Mouse (Mus musculus): ENCODE measurements at regions not wholly inside any gene's neighbourhood (a gene's known extent, or its start where the extent isn't known, plus 50 kb on each side); places are given as distances from the start of the nearest gene placed in this dataset.
A peak's percentile ranks its signal among the peaks of the same experiment; 100 is the strongest.

DNA sequence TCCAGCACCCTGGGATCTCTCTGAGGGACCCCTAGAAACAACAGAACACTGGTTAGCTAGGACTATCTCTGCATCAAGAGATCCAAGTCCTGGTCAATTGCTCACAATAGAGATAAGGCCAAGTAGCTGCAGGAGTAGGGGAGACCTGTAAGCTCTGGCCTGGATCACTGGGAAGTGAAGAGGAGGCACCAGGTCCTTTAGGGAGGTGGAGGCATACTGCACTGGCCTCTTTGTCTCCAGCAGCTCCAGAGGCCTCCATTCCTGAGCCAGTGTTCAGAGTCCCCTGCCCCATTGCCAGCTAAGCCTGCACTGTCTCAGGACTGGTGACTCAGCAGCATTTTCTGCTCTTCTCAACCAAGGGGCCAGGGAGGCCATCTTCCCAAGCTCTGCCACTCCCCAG lies 262.3 kb upstream of the Gm4791 start:
- no peak for DNase-seq

DNA sequence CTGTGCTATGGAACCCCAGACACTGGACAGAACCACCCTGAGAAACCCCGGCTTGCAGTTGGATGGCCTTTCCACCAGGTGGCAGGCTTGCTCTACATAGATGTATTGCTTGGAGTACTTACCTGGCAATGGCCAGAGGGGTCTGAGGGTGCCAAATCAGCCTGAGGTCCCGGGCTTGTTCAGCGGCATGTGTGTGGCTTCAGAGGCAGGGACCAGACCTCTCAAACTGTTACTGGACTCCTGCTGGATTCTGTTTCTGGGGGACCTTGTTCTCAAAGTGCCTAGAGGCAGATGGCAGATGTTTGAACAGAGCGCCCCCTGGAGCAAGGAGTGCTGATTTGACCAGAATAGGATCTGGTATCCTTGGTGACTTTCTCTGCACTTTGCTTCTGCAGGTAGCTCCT lies 262.9 kb upstream of the Gm4791 start:
- peak; percentile 83 for DNase-seq

DNA sequence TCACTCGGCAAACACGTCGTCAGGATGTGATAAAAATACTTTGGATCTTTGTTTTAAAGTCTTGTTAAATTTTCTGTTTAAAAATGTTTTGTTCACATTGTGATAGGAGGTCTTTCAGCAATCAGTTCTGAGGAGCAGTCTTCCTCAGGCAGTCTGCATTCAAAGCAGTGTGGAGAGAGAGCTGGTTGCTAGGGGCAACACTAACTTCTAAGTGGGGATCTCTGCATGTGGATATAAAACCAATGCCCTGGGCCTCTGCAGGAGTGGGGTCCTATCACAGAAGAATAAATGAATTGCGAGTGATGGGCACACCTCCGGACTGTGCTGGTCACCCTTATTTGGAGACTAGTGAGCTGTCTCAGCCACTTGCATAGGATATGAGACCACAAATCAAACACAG lies 270.1 kb upstream of the Gm4791 start:
- no peak for DNase-seq

DNA sequence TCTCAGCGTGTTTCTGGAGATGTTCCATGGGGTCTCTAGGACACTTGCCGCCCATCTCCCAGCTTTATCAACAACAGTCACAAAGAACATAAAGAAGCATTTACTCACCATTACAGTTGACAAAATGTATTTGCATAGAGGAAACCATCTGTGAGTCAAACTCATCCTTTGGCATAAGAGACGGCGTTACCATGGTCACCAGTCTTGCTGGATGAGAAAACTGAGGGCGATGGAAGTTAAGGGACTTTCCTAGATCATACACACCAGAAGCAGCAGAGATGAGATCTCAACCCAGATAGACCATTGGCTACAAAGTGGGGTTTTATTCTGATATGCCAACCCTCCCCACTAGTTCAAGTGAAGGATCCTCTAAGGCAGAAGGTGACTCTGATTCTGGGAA lies 274.3 kb upstream of the Gm4791 start:
- no peak for DNase-seq

DNA sequence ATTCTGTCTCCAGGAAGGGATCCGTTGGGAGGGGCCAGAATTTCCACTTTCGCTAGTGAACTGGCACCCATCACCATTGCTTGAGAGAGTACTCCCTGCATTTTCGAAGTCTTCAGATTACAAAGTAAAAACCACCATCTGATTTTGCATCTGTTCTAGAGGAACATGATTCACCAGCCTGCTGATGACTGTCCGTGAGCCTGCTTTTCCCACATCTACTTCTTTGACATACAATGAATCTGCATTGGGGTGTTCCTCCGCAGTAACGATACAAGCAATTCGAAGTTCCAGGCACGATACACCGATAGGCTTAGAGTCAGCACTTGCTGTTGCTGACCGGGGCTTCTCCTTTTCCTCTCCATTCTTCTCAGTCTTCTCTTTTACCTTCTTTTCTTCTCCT lies 285.1 kb upstream of the Gm4791 start:
- DNase-seq, result no peak

DNA sequence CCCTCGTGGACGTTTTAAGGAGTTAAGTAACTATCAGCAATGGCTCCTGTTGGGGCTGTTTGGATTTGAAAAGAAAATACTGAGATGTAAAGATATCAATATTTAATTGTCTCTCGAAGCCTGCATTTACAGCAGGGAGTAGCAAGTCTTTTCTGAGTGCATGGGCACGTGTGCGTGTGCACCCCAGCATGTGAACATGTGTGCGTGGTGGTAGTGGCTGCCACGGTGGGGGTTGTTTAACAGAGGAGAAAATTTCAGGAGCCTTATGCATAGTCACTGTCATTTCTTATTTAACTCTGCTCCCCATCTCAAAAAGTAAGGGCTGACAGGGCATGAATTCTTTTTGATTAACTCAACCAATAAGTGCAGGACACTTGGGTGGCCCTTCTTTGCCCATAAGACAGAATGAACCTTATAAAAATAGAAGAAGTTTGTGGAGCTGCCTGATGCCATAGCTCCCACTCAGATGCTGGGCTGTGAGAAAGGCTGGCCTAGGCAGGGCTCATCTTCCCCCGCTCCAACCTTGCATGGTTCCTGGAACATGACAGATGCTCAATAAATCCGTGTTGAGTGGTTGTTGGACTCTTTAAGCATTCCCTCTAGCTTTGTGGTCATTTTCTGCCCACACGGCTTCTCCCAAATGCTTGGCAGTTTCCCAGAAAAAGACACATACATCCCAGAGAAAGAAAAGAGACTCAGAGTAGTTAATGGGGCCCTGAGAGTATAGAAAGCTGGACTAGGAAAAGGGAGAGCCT lies 294.2 kb upstream of the Gm4791 start:
- no peak for DNase-seq

DNA sequence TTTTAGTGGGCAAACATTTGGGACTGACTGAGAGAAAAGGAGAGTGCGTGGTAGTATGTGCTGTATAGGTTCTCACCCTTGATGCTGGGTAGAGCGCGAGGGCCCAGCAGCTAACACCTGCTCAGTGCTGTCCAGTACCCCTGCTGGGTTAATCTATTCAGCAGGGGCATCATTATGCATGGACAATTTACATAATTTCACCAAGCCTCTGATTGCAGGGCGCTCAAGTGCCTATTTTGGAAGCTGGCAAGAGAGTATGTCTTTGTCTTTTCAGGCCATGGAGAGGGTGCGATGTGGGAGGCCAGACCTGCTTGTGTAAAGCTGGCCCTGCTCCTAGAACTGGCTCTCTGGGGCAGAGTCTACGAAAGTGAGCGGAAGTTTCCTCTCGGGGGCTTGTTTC lies 294.9 kb upstream of the Gm4791 start:
- no peak for DNase-seq

DNA sequence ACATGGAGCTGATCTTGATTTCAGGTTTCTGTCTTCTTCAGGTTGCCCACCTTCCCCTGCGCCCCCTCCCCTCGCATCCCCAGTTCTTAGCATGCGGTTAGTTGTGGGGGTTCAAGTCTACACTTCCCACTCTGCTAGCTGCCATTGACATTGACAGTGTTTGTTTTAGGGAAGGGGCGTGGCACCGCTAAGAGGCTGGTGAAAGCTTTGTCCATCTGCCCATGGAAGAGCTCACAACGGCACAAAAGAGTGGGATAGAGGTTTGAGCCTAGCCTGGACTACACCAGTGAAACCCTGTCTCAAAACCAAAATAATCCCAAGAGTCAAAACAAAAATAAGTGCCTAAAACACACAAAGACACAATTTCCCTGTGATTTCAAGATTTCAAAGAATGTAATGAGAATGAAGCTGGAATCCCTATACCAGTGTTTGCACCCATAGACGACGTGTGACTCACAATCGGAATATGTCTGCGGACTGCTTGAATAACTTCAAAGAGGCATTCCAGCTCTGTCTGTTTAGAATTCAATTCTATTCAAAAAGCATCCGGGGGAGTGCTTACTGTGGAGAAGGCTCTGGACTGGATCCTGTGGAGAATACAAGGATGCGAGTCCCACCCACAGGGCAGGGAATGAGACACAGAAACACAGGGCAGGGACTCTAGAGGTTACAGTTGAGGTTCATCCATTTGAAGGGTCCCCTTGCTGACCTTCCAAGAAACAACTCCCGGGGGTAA lies 295.5 kb upstream of the Gm4791 start:
- DNase-seq, result no peak

DNA sequence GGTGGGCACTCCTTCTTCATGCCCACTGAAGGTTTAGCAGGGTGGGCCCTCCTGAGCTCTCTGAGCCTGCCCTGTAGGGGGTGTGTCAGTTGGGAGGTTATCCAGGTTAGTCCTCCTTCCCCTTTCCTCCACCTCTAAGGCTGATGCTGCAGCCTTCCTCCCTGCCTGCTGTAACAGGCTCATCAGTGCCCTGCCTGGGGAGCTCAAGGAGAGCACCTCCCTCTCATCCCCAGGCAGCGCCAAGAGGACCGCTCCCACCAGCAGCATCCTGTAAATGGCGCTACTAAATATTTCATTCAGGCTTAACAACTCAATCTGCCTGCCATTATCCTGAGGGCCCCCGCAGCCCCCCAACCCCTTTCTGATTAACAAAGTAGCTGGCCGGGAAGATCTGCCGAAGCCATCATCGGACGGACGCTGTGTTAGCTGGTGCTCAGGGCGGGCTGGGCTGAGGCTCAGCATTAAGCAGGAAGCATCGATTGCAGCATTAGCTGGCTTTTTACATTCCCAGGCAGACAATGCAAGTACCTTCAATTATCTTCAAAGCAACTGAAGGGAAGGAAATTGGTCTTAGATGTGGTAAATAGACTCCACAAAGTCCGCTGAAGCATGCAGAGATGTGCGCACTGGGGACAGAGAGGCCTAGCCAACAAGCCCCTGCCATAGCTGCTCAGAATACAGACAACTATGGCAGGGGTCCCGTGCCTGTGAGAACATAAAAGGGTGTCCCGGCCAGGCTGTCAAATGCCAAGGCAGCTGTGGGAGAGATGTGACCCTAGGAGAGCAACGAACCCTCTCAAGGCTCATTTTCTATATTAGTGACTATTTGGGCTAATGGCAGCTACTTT lies 296.3 kb upstream of the Gm4791 start:
- no peak for DNase-seq

DNA sequence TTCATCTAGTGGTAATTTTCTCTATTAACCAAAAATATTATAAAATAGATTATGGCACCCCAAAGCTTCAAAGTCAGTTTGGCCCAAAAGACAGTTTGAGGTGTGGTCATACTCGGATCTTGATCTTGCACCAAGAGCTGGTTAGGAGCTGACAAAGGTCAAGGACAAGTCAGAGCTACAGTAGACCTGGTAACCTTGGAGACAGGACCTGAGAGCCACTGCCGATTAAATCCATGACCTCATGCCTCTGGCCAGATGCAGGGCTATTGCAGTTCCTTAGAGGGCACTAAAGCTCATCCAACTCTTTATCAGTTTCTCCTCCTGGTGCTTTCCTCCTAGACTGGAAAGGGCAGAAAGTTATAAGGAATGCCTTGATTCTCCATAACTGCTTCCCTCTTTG lies 302.4 kb upstream of the Gm4791 start:
- DNase-seq, result no peak

DNA sequence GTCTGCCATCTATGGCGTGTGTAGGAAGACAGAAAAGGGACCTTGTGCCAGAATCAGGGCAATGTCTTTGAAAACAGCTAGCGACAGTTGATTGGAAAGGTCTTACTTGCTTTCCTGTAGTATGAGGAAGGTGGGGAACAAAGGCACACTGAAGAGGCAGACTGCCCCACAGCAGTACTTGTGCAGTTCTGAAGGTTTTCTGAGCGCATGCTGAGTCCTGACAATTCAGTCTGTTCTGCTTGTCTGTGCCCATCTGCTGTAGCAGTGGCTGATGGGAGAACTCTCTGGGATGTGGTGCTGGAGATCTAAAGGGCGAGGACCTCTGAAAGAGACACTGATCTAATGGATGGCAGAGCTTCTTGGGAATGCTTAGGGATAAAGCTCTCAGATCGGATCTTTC lies 309.2 kb upstream of the Gm4791 start:
- no peak for DNase-seq

DNA sequence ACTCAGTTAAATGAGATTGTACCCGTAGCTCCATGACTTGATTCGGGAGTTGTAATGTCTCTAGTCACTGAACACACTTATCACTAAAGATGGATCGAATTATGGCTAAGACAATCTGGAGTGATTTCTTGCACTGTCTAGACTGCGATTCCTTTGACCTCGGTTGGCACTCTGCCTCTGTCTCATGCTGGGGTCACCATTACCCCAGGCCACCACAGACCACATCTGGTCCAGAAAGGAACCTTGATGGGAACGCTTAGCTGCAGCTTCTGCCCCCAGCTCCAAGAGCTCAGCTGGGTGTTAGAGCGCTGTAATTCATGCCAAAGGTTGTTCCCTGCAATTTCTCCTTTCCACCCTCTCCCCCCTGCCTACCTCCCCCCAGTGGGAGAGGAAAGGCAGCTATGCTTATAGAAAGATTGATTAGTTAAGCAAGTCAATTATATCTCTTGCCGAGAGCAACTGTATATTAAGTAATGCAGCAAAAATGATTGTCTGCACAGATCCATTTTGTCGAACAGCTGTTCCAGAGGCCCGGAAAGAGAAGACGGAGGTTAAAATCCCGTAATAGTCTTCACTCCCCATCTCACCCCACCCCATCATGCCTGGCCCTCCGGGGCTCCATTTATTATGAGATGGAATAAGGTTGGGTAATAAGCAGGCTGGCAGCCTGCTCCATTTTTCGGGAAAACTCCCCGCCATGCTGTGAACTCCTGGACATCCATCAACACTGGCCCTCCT lies 314.3 kb upstream of the Gm4791 start:
- no peak for DNase-seq

DNA sequence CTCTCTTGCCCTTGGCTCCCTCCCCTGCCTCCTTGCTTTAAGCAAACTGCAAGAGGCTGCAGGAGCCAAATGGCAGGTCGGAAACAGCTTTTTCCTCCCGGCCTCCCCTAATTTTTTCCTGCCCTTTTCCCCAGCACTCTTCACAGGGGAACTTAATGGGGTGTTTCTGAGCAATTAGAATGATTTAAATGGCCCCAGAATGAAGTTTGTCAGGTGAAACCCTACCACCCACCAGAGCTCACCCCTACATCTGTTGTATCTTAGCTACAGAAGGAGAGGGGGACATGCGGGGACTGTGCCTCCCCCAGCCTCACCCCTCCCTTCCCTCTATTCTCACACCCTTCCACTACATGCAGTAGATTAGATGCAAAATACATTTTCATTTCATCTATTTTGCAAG lies 326.5 kb upstream of the Gm4791 start:
- DNase-seq, result no peak

DNA sequence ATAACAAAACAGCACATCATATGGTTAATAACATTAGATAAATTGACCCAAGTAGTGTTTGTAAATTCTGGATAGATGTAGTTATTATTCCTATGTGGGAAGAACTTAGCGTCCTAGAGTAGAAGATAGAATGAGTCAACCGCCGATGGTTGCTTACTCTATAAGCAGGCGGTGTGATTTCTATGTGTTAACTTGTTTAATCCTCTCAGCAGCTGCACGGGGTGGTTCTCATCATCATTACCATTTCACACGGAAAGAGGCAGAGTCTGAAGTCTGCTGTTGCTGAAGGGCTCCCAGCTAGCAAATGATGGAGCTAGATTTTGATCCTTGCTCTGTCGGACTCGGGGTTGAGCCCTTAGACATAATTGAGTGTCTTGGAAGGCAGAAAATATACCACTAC lies 334.6 kb upstream of the 4931429L15Rik start:
- no peak for DNase-seq

DNA sequence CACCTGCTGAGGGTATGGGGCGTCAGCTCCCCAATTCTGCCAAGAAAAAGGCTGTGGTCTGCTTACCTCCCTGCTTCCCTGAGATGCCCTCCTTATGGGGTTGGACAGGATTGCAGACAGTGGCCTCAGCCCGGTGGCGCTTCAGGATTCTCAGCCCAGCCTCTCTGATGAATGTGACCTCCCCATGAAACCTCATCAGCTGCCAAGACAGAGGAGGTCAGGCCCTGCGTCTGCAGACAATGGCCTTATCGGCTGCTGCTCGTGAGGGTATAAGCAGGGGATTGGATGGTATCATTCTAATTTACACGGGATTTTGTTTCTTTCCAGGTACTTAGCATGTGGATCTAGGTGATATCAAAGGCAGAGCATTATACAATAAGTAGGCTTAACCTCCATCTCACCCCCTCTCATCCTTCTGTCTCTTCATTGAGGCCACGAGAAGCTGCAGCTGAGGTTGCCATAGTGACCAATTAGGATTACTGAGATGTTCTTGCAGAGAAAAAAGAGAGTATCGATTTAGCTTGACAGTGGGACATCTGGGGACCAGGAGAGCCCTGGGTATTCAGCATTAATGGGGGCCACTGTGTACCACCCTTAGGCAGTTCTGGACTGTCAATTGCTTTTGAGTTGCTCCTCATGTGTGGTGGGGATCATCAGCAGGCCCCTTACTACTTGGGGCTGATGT lies 327.6 kb upstream of the 4931429L15Rik start:
- DNase-seq, result no peak

DNA sequence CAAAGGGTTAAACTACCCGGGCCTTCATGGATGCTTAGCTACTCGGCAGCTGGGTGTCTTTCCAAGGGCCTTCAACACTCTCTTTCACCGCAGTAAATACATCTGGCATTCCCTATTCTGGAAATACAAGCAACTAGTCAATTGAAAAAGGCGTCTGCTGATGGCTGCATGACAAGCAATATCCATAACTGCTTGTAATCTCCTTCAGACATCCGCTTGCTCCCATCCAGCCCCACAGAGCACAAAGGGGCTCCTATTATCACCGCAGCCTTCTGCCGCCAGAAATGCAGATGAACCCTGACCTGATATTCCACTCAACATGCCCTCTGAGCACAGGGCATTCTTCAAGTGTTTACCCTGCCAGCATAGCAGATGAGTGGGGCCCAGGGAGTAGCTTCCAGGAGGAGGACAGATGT lies 325.7 kb upstream of the 4931429L15Rik start:
- DNase-seq, result no peak

DNA sequence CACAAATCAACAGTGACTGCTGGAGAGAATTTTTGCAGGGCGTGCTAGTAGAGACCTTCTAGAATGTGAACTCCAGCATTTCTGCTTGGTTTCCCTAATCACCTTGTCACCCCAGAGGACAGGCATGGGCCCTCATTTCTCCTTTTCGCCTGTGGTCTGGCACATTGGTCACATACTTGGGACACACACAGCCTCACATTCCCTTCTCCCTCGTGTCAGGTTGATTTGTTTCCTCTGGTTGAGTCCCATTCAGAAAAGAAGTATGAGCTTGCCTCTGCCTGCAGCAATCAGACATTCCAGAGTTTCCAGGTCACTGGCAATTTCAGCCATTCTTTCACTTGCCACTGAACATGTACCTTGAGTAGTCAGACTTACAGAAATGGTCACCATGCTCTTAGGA lies 323.8 kb upstream of the 4931429L15Rik start:
- no peak for DNase-seq

DNA sequence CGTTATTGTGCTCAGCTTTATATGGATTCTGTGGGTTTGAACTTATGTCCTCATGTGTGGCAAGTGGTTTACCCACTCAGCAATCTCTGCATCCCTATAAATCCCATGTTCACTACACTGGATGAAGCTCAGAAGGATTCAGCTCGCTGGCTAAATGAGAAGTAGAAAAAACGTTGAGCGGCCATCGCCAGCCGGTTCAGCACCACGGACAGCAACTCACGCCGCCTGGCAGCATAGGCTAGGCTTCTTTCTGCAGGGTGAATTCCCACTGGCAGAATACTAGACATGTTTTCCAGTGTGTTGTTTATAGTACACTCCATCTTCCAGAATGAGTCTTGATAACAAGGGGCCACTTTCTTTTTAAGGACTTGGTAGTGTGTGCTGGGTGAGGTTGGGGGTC lies 322.9 kb upstream of the 4931429L15Rik start:
- DNase-seq, result peak; percentile 59

DNA sequence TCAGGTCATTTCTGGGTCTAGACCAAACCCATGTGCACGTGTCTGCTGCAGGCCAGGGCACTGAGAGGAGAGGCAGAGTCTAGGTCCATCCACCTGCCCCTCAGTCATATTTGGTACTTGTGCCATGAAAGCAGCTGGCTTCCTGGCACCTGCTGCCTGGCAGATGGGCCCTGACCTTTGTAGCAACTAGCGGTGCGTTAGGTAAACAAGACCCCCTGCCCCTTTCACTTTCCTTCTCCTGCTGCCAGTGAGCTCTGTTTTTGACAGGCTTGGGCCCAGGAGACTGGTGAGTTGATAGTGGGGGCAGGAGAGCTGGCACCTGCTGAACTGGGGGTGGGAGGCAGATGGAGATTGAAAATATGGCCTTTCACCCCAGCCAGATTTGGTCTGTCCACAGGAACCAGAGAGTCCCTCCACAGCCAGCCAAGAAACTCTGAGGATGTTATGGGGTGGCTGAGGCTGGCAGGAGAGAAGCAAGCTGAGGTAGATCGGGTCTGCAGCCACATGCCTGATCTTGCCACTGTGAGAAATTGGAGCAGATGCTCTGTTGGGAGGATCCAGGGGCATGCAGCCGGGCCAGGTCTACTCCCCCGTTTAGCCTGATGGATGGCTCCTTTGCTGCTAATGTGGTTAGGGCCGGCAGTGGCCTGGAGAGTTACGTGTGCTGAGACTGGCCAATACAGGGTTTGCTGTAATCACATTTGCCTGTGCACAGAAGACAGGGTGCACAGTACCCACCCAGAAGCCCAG lies 316.6 kb upstream of the 4931429L15Rik start:
- peak; percentile 5 for DNase-seq

DNA sequence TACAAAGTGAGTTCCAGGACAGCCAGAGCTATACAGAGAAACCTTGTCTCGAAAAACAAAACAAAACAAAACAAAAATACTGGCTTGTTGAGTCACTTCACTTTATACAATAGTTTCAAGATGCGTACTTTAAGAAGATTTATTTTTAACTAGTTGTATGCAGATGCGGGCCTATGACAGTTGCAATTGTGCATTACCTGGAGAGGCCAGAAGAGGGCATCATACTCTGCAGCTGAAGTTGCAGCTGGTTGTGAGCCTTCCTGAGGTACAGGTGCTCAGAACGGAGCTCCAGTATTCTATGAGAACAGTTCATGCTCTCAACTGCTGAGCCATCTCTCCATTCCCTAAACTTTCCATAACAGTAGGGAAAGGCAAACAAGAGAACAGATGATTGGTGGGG lies 314.2 kb upstream of the 4931429L15Rik start:
- no peak for DNase-seq

DNA sequence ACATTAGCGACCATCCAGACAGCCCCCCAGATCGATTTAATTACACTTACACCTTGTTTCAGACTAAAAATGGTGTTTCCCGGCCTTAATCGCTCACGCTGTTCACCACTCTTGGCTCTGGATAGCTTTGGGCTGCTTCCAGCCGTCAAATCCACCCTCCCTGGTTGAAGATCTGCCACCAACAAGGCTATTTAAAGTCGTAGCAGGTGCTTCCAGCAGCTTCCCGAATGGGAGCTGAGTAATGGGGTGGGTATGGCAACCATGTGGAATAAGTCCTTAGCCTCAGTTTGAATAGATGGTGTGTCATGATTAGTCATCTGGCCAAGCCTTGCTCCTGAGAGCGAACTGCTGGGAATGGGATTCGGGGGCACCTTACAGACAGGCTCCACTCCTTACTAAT lies 312.8 kb upstream of the 4931429L15Rik start:
- DNase-seq, result no peak
